Mouse (Mus musculus): ENCODE measurements at regions not wholly inside any gene's neighbourhood (a gene's known extent, or its start where the extent isn't known, plus 50 kb on each side); places are given as distances from the start of the nearest gene placed in this dataset.

- TF ChIP-seq CTCF (IDR thresholded peaks at IDR 0.05; ENCODE audit: control insufficient read depth, insufficient read depth, insufficient replicate concordance, low read depth, low read length) (no peak), POLR2A (IDR thresholded peaks at IDR 0.05; ENCODE audit: control insufficient read depth, low read depth, low read length) (no peak)
Observed at GRCm38 (mm10) chr10:91424786-91425185, 243.7 kb upstream of the Tmpo start.
